Mouse (Mus musculus): ENCODE data around the gene Cdc27.

GRCm38 (mm10) chr11:104576772-104577612 lies 26.6 kb upstream of the Cdc27 start:
- TF ChIP-seq CTCF (IDR thresholded peaks at IDR 0.05; ENCODE audit: borderline replicate concordance, extremely low read depth, insufficient read depth, insufficient read length) (no peak), POLR2A (IDR thresholded peaks at IDR 0.05; ENCODE audit: borderline replicate concordance, extremely low read depth, insufficient read depth, insufficient read length, poor library complexity, severe bottlenecking) (no peak)

All from brain, embryonic 14.5 days (tissue).